Mouse (Mus musculus) limb, embryonic 14.5 days (tissue): Measurements from ENCODE around the gene Kcmf1. TPM values are rescaled to one million over a fixed set of nuclear protein-coding genes. Genes with fewer than 3 reads are reported as not detected.

Experiments
- ATAC-seq: fragments of 200-750 bp; cut with Nextera tagmentation; 2 replicates; pipeline ENCODE4 v1.8.0; 2017; ENCODE audit warnings: low read depth, moderate number of reproducible peaks, moderate TSS enrichment; ENCODE audit not compliant: low FRiP score
- DNase-seq: peaks from one replicate; pipeline ENCODE4 v3.0.0-alpha.2; 2015; ENCODE audit warnings: low spot score
- H3K27ac ChIP-seq: fragments of 300-500 bp; sonication (generic); replicated peaks from 2 replicates; pipeline ENCODE4 v1.5.1; 2014; ENCODE audit warnings: low read depth, mild to moderate bottlenecking, low read length, moderate library complexity, mixed read lengths
- H3K27me3 ChIP-seq: fragments of 300-500 bp; sonication (generic); 2 replicates; pipeline ENCODE4 v1.6.1; 2014; ENCODE audit warnings: low read length, mixed read lengths; ENCODE audit not compliant: control insufficient read depth, insufficient read depth
- H3K36me3 ChIP-seq: fragments of 300-500 bp; sonication (generic); 2 replicates; pipeline ENCODE4 v1.6.1; 2014; ENCODE audit warnings: mild to moderate bottlenecking, low read length, moderate library complexity, mixed read lengths; ENCODE audit not compliant: control insufficient read depth, insufficient read depth
- H3K4me1 ChIP-seq: fragments of 300-500 bp; sonication (generic); 2 replicates; pipeline ENCODE4 v1.6.1; 2014; ENCODE audit warnings: antibody characterized with exemption, low read length, mixed read lengths; ENCODE audit not compliant: control insufficient read depth, insufficient read depth
- H3K4me2 ChIP-seq: fragments of 300-500 bp; sonication (generic); replicated peaks from 2 replicates; pipeline ENCODE4 v1.6.1; 2014; ENCODE audit warnings: low read depth, mild to moderate bottlenecking, low read length, moderate library complexity; ENCODE audit not compliant: severe bottlenecking
- H3K4me3 ChIP-seq: fragments of 300-500 bp; sonication (generic); replicated peaks from 2 replicates; pipeline ENCODE4 v1.5.1; 2014; ENCODE audit warnings: low read length
- H3K9ac ChIP-seq: fragments of 300-500 bp; sonication (generic); 2 replicates; pipeline ENCODE4 v1.6.1; 2014; ENCODE audit warnings: mild to moderate bottlenecking, low read depth, low read length, moderate library complexity; ENCODE audit not compliant: severe bottlenecking
- H3K9me3 ChIP-seq: fragments of 300-500 bp; sonication (generic); 2 replicates; pipeline ENCODE4 v1.6.1; 2016; ENCODE audit warnings: low read length; ENCODE audit not compliant: control insufficient read depth
- POLR2A ChIP-seq: fragments of 200-500 bp; IDR thresholded peaks from 2 replicates; pipeline ENCODE4 v1.8.0; 2012; ENCODE audit warnings: inconsistent platforms, mild to moderate bottlenecking, moderate library complexity, borderline replicate concordance; ENCODE audit not compliant: insufficient read depth, insufficient read length; ENCODE audit errors: extremely low read depth
- WGBS: fragments of 180-500 bp; shearing (Covaris S2); extraction: QIAGEN DNeasy Blood & Tissue Kit; methylation state at CpG from one replicate; pipeline ENCODE4 v1.1.7; 2014; 5-methylcytosine and 5-hydroxymethylcytosine counted together
- polyA plus RNA-seq, 2 experiments: library from polyadenylated mRNA; depleted of rRNA in 1 of 2; stranded (reverse) in 1 of 2; unstranded in 1 of 2; fragments of >200 nt; fragmentation: Nextera tagmentation in 1 of 2; extraction: Ambion mirVana in 1 of 2; gene quantifications; 2 replicates each; pipeline versions ENCODE4 v1.2.1 to v1.2.3; 2012 to 2014

Gene Kcmf1
- polyA plus RNA-seq, 2 experiments = 61.4 to 119 TPM

- WGBS = 87% methylated on average over 9 of the region's 9 CpGs
- H3K4me3 ChIP-seq = no peak overlapping the region
- TF ChIP-seq POLR2A = no peak
- no peaks in the 10 kb centered on the region for H3K27me3 ChIP-seq
- H3K36me3 ChIP-seq = no peaks in the 10 kb centered on the region
- DNase-seq = no peak
- no peak overlapping the region for H3K9ac ChIP-seq
- H3K9me3 ChIP-seq = no peaks in the 10 kb centered on the region
- no peak for ATAC-seq
- H3K4me1 ChIP-seq = peaks cover 9% of the 10 kb centered on the region
- H3K4me2 ChIP-seq = no peak overlapping the region
- H3K27ac ChIP-seq = no peak overlapping the region
Measured at GRCm38 (mm10) chr6:72880913-72881618, 18.7 kb downstream of the Kcmf1 start.

GRCm38 (mm10) chr6:72876629-72877028 lies 23.1 kb downstream of the Kcmf1 start:
- no peak overlapping the region for H3K4me3 ChIP-seq
- ATAC-seq (no peak), DNase-seq (no peak)
- no peak overlapping the region for H3K27ac ChIP-seq
- H3K4me1 ChIP-seq = no peaks in the 10 kb centered on the region
- TF ChIP-seq POLR2A = no peak
- WGBS = 91% methylated on average over 6 of the region's 6 CpGs
- H3K36me3 ChIP-seq = no peaks in the 10 kb centered on the region
- H3K9ac ChIP-seq = no peak overlapping the region
- H3K4me2 ChIP-seq = no peak overlapping the region
- no peaks in the 10 kb centered on the region for H3K9me3 ChIP-seq
- H3K27me3 ChIP-seq = no peaks in the 10 kb centered on the region

- Histone ChIP-seq H3K36me3 (no peaks in the 10 kb centered on the region), H3K9ac (no peak overlapping the region), H3K27ac (no peak overlapping the region), H3K4me2 (no peak overlapping the region), H3K9me3 (no peaks in the 10 kb centered on the region), H3K4me1 (peaks cover 5% of the 10 kb centered on the region; the same call in 1 of the 2 replicates), H3K4me3 (no peak overlapping the region), H3K27me3 (no peaks in the 10 kb centered on the region)
- ATAC-seq = no peak
- 95% methylated on average over 3 of the region's 3 CpGs for WGBS
- no peak for TF ChIP-seq POLR2A
- no peak for DNase-seq
Measured at GRCm38 (mm10) chr6:72873338-72873737, 26.4 kb downstream of the Kcmf1 start.

- ATAC-seq (no peak), DNase-seq (no peak)
- Histone ChIP-seq H3K27ac (no peak overlapping the region), H3K27me3 (no peaks in the 10 kb centered on the region), H3K4me3 (no peak overlapping the region), H3K9me3 (no peaks in the 10 kb centered on the region), H3K9ac (no peak overlapping the region), H3K36me3 (no peaks in the 10 kb centered on the region), H3K4me1 (peaks cover 5% of the 10 kb centered on the region; the same call in 1 of the 2 replicates), H3K4me2 (no peak overlapping the region)
- TF ChIP-seq POLR2A = no peak
- 88% methylated on average over 1 of the region's 1 CpGs for WGBS
Measured at GRCm38 (mm10) chr6:72872276-72872675, 27.5 kb downstream of the Kcmf1 start.

GRCm38 (mm10) chr6:72869601-72870000 lies 30.2 kb downstream of the Kcmf1 start:
- Histone ChIP-seq H3K9ac (no peak overlapping the region), H3K27ac (no peak overlapping the region), H3K4me1 (peaks cover 5% of the 10 kb centered on the region; the same call in 1 of the 2 replicates), H3K4me2 (no peak overlapping the region), H3K4me3 (no peak overlapping the region), H3K36me3 (no peaks in the 10 kb centered on the region), H3K9me3 (no peaks in the 10 kb centered on the region), H3K27me3 (no peaks in the 10 kb centered on the region)
- no peak for TF ChIP-seq POLR2A
- WGBS = 64% methylated on average over 8 of the region's 8 CpGs
- ATAC-seq (no peak), DNase-seq (no peak)
